Mouse (Mus musculus) kidney, embryonic 15.5 days (tissue): ENCODE measurements around the gene Hmga1b. TPM values are rescaled to one million over a fixed set of nuclear protein-coding genes. Genes with fewer than 3 reads are reported as not detected.
A peak's percentile ranks its signal among the peaks of the same experiment; 100 is the strongest.
"Not testable (repeated sequence)": the region's sequence is repeated elsewhere in the genome, so short reads cannot be mapped to it uniquely, and the experiment has no call there.

Experiments
- ATAC-seq: fragments of 200-750 bp; cut with Nextera tagmentation; replicated peaks from 2 replicates; pipeline ENCODE4 v1.8.0; 2017; ENCODE audit warnings: moderate TSS enrichment; ENCODE audit not compliant: low FRiP score
- H3K27ac ChIP-seq: fragments of 300-500 bp; sonication (generic); 2 replicates; pipeline ENCODE4 v1.5.1; 2015; ENCODE audit warnings: mild to moderate bottlenecking, inconsistent platforms
- H3K27me3 ChIP-seq: fragments of 300-500 bp; sonication (generic); 2 replicates; pipeline ENCODE4 v1.6.1; 2015; ENCODE audit warnings: inconsistent platforms
- H3K36me3 ChIP-seq: fragments of 300-500 bp; sonication (generic); 2 replicates; pipeline ENCODE4 v1.6.1; 2015; ENCODE audit warnings: inconsistent platforms
- H3K4me1 ChIP-seq: fragments of 300-500 bp; sonication (generic); 2 replicates; pipeline ENCODE4 v1.6.1; 2015; ENCODE audit warnings: inconsistent platforms
- H3K4me2 ChIP-seq: fragments of 300-500 bp; sonication (generic); 2 replicates; pipeline ENCODE4 v1.6.1; 2015; ENCODE audit warnings: moderate library complexity, mild to moderate bottlenecking, inconsistent platforms
- H3K4me3 ChIP-seq: fragments of 300-500 bp; sonication (generic); replicated peaks from 2 replicates; pipeline ENCODE4 v1.5.1; 2015; ENCODE audit warnings: mild to moderate bottlenecking, inconsistent platforms
- H3K9ac ChIP-seq: fragments of 300-500 bp; sonication (generic); 2 replicates; pipeline ENCODE4 v1.6.1; 2015; ENCODE audit warnings: mild to moderate bottlenecking, inconsistent platforms
- H3K9me3 ChIP-seq: fragments of 300-500 bp; sonication (generic); replicated peaks from 2 replicates; pipeline ENCODE4 v1.6.1; 2016; ENCODE audit warnings: inconsistent platforms
- WGBS: fragments of 180-500 bp; shearing (Covaris S2); methylation state at CpG from one replicate; pipeline ENCODE4 v1.1.7; 2015; ENCODE audit warnings: mixed read lengths; 5-methylcytosine and 5-hydroxymethylcytosine counted together
- polyA plus RNA-seq: library from polyadenylated mRNA; unstranded; fragments of >200 nt; fragmentation: Nextera tagmentation; extraction: Ambion mirVana; gene quantifications from 2 replicates; pipeline ENCODE4 v1.2.1, GENCODE M21; 2015

Gene Hmga1b
- polyA plus RNA-seq, 1 experiment from 2014 or later: 3.8 TPM

DNA sequence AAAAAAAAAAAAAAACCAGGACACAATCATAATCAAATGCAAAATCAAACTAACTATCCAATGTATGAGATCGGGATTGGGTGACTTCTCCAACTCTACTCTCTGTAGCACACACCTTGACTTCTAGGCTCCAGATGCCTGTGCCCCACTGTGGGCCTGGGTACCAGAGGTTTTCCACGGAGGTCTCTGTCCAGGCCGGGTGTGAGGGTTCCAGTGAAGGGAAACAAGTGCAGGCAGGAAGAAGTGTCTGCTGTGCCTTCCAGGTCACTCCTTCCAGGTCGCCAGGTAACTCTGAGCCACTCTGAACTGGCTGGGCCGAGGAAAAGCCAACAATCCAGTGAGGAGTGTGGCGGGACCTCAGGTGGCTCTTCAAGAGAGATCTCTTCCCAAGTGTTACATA, 26.2 kb upstream of the Hmga1b start:
- Histone ChIP-seq H3K4me2 (no peak overlapping the region), H3K9ac (no peak overlapping the region), H3K9me3 (no peaks in the 10 kb centered on the region), H3K27me3 (no peaks in the 10 kb centered on the region), H3K4me3 (no peak overlapping the region), H3K36me3 (no peaks in the 10 kb centered on the region), H3K4me1 (0 out of 2 replicates have a peak, but pooled peaks cover 6% of the 10 kb centered on the region), H3K27ac (no peak overlapping the region)
- 79% methylated on average over 6 of the region's 6 CpGs for WGBS
- no peak for ATAC-seq

DNA sequence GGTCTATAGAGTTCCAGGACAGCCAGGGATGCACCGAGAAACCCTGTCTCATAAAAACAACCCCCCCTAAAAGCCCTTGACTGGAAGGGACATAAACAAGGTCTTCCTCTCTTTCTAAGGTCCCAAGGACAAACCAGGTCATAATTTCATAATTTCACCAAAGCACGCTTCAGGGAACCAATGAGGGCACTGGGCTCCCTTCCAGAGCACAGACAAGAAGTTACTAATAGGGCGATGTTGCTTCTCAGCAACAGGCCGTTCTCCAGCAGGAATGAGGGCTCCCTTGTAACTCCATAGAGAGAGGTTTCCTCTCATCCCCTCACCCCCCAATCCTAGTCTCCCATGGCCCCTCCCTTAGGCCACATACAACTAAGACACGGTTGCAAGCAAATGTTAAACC, 21.6 kb upstream of the Hmga1b start:
- Histone ChIP-seq H3K9me3 (no peaks in the 10 kb centered on the region), H3K27me3 (no peaks in the 10 kb centered on the region), H3K4me1 (no peaks in the 10 kb centered on the region), H3K27ac (no peak overlapping the region), H3K9ac (no peak overlapping the region), H3K36me3 (no peaks in the 10 kb centered on the region), H3K4me3 (no peak overlapping the region), H3K4me2 (no peak overlapping the region)
- no peak for ATAC-seq
- WGBS: 91% methylated on average over 5 of the region's 5 CpGs

DNA sequence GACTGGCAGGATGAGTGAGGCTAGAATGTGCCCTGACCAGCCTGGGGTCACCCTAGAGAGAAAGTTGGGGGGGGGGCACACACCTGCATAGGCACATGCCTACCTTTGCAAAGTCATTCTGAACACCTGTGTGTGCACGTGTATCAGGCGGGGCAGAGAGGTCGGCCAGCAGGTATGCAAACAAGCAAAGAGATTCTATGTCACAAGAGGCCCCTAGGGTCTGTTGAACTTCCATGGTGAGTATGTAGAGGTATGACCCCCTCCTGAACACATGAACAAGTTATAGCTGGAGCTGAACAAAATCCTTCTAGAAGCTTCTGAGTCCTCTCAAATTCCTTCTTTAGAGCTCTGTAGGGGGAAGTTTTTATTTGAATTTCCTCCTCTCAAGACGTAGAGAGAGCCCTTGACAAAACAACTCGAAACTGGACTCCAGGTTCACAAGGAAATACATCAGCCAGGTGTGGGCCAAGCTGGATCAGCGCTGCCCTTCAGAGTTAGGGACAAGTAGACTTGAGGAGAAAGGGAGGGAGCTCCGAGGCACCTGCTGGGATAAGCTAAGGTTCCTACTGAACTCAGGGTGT, 18.4 kb upstream of the Hmga1b start:
- Histone ChIP-seq H3K4me2 (no peak overlapping the region), H3K4me3 (no peak overlapping the region), H3K27ac (no peak overlapping the region), H3K9me3 (no peaks in the 10 kb centered on the region), H3K27me3 (no peaks in the 10 kb centered on the region), H3K4me1 (no peaks in the 10 kb centered on the region), H3K9ac (no peak overlapping the region), H3K36me3 (no peaks in the 10 kb centered on the region)
- no peak for ATAC-seq
- WGBS: 72% methylated on average over 7 of the region's 7 CpGs

- ATAC-seq: no peak
- 71% methylated on average over 4 of the region's 4 CpGs for WGBS
- no peak overlapping the region for H3K9ac ChIP-seq
- H3K27ac ChIP-seq: no peak overlapping the region
- H3K4me1 ChIP-seq: no peaks in the 10 kb centered on the region
- H3K27me3 ChIP-seq: no peaks in the 10 kb centered on the region
- H3K9me3 ChIP-seq: no peaks in the 10 kb centered on the region
- H3K4me3 ChIP-seq: no peak overlapping the region
- H3K36me3 ChIP-seq: no peaks in the 10 kb centered on the region
- no peak overlapping the region for H3K4me2 ChIP-seq
Measured at GRCm38 (mm10) chr11:120747974-120748373, 14.6 kb upstream of the Hmga1b start.

DNA sequence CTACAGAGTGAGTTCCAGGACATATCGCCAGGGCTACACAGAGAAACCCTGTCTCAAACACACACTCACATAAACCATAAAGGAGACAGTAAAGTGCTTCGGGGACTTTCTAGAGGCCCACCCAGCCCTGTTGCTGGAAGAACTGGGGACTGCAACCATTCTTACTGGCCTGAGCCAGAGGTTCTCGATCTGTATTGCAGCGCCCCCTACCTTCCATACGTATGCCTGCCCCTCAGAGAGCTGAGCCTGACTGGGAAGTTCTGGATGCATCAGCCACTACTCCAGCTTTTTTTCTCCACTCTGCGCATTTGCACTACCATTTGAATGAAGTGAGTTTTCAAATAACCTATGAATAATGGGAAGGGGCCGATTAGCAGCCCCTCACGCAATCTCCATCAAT, 13.2 kb upstream of the Hmga1b start:
- no peak overlapping the region for H3K9ac ChIP-seq
- ATAC-seq: no peak
- no peak overlapping the region for H3K27ac ChIP-seq
- H3K4me1 ChIP-seq: no peaks in the 10 kb centered on the region
- no peak overlapping the region for H3K4me2 ChIP-seq
- H3K27me3 ChIP-seq: no peaks in the 10 kb centered on the region
- no peaks in the 10 kb centered on the region for H3K9me3 ChIP-seq
- H3K4me3 ChIP-seq: no peak overlapping the region
- 66% methylated on average over 8 of the region's 8 CpGs for WGBS
- no peaks in the 10 kb centered on the region for H3K36me3 ChIP-seq

- H3K27me3 ChIP-seq: no peaks in the 10 kb centered on the region
- H3K36me3 ChIP-seq: no peaks in the 10 kb centered on the region
- no peak overlapping the region for H3K4me3 ChIP-seq
- no peak for ATAC-seq
- H3K4me1 ChIP-seq: no peaks in the 10 kb centered on the region
- peaks cover 1% of the 10 kb centered on the region; the same call in 1 of the 2 replicates for H3K9me3 ChIP-seq
- no peak overlapping the region for H3K9ac ChIP-seq
- H3K4me2 ChIP-seq: no peak overlapping the region
- no peak overlapping the region for H3K27ac ChIP-seq
- 56% methylated on average over 4 of the region's 4 CpGs for WGBS
Measured at GRCm38 (mm10) chr11:120751606-120752005, 11.0 kb upstream of the Hmga1b start.

DNA sequence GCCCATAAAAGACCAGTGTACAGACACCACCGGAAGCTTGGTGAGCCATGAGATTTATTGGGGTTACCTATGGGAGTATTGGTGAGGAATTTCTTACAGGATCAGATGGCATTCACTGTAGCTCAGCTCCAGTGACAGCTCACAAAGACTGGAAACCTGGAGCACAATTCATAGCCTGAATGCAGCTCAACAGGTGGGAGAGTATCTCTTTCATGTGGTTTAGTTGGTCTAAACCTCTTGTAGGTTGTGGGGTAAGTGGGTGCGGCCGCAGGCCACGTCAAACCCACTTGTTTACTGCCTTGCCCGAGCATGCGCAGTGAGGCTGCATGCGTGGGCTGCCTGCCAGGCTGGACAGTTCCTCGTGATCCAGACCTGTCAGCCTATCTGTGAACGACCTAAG, 2.4 kb upstream of the Hmga1b start:
- Histone ChIP-seq H3K4me2 (no peak overlapping the region), H3K9me3 (peaks cover 21% of the 10 kb centered on the region), H3K9ac (no peak overlapping the region), H3K27ac (no peak overlapping the region), H3K36me3 (no peaks in the 10 kb centered on the region), H3K4me1 (peaks cover 6% of the 10 kb centered on the region; the same call in 1 of the 2 replicates), H3K27me3 (peaks cover 5% of the 10 kb centered on the region; the same call in 1 of the 2 replicates), H3K4me3 (no peak overlapping the region)
- no peak for ATAC-seq
- whole genome bisulfite sequencing: 60% methylated on average over 9 of the region's 9 CpGs

DNA sequence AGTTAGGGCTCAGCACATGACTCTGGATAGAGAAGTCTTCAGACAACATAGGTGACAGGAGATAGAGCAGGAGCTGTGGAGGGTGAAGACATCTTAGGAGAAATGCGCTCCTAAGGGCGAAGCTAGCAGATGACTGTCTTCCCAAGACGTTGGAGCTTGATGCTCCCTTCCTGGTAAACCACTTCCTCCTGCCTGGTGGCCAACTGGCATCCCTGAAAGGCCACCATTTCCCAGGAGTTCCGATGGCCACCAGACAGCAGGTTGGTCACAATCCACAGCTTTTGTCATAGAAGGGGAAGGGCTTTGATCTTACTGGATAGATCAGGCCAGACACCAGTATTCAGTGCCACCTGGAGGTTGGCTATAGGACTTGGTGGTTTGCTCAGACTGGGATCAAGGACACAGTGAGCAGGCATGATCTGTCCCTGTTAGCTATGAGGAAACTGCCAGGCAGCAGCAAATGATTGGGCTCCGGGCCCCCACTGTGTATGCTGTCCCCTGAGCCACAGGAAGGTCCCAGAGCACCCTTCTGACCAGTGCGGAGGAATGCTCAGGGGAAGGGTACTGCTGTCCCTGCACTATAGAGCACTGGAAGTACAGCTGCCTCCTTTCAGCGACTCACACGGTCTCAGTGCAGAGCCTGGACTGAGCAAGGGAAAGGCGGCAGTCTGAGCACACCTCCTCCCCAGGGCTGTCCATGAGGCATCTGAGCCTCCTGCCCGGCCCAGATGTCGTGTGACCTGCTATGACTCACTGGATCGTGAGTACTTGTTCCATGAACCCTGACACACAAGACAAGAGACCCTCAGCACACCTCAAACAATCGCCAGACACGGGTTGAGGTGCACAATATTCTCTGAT, 553 bp upstream of the Hmga1b start:
- Histone ChIP-seq H3K27ac (no peak overlapping the region), H3K4me3 (no peak overlapping the region), H3K9me3 (peaks cover 15% of the 10 kb centered on the region), H3K36me3 (no peaks in the 10 kb centered on the region), H3K4me1 (peaks cover 6% of the 10 kb centered on the region; the same call in 1 of the 2 replicates), H3K27me3 (peaks cover 5% of the 10 kb centered on the region; the same call in 1 of the 2 replicates), H3K4me2 (peak overlapping the region; percentile 47; the same call in 1 of the 2 replicates), H3K9ac (no peak overlapping the region)
- WGBS: 66% methylated on average over 14 of the region's 14 CpGs
- ATAC-seq: no peak

DNA sequence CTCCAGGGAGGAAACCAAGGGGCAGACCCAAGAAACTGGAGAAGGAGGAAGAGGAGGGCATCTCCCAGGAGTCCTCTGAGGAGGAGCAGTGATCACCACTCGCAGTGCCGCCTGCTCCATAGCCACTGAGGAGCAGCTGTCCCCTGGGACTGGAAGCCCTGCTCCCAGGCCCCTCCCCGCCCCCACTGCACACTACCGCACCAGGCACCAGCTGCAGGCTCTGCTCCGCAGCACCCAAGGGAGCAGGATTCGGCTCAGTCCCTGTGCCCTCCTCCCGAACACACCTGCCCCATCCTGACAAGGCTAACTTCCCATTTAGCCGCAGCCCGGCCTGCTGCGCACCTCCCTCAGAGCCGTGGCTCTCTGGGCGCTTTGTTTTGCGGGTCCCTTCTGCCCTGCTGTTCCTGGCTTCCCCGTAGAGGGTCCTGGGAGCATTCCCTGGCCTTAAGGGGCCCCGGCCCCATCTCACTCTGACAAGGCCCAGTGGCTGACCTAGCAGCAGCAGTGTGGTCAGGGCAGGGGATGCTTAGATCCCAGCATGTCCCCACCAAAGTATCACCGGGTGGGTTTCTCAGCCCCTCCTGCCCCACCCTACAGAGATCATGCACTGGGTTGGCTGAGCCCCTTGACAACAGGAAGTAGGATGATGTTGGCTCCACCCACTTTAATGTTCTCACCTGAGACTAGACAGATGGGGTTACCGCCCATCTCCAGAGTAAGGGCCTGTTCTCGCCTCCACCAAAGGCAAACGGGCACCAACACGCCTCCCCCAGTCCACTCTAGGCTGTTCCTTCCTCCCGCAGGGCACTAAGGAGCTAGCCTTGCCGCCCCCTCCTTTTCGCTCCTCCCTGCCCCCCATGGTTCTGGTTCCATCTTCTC, 766 bp downstream of the Hmga1b start:
- H3K9ac ChIP-seq, H3K4me1 ChIP-seq, H3K9me3 ChIP-seq, H3K27me3 ChIP-seq, H3K27ac ChIP-seq, H3K36me3 ChIP-seq: not testable (repeated sequence)
- ATAC-seq: peak; percentile 61; the same call in 1 of the 2 replicates
- WGBS: 12% methylated on average over 5 of the region's 23 CpGs
- Histone ChIP-seq H3K4me3 (0 out of 2 replicates have a peak overlapping the region, but pooled peaks have one; percentile 2), H3K4me2 (peak overlapping the region; percentile 47)

DNA sequence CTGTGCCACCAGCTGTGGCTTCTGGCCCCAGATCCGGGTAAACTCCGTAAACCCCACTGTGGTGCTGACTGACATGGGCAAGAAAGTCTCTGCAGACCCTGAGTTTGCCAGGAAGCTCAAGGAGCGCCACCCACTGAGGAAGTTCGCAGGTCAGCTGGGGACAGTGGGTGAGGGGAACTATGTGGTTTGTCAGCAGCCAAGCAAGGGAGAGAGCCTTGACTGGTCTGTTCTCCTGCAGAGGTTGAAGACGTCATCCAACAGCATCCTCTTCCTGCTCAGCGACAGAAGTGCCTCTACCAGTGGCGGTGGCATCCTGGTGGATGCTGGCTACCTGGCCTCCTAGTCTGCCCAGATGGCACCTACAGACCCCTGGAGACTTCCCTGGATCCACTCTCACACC, 4.4 kb downstream of the Hmga1b start:
- 69% methylated on average over 3 of the region's 7 CpGs for WGBS
- H3K27ac ChIP-seq, H3K27me3 ChIP-seq, ATAC-seq, H3K4me2 ChIP-seq, H3K9me3 ChIP-seq, H3K36me3 ChIP-seq, H3K4me3 ChIP-seq, H3K4me1 ChIP-seq, H3K9ac ChIP-seq: not testable (repeated sequence)

GRCm38 (mm10) chr11:120768206-120768605, 5.6 kb downstream of the Hmga1b start:
- Histone ChIP-seq H3K4me2 (no peak overlapping the region), H3K27ac (no peak overlapping the region), H3K27me3 (peaks cover 5% of the 10 kb centered on the region; the same call in 1 of the 2 replicates), H3K36me3 (no peaks in the 10 kb centered on the region), H3K9ac (no peak overlapping the region), H3K9me3 (no peaks in the 10 kb centered on the region), H3K4me3 (no peak overlapping the region), H3K4me1 (0 out of 2 replicates have a peak, but pooled peaks cover 2% of the 10 kb centered on the region)
- no peak; the same call in 1 of the 2 replicates for ATAC-seq
- WGBS: 25% methylated on average over 1 of the region's 1 CpGs

GRCm38 (mm10) chr11:120772749-120773148, 10.2 kb downstream of the Hmga1b start:
- no peak overlapping the region for H3K9ac ChIP-seq
- WGBS: 76% methylated on average over 3 of the region's 3 CpGs
- H3K36me3 ChIP-seq: no peaks in the 10 kb centered on the region
- H3K27me3 ChIP-seq: no peaks in the 10 kb centered on the region; the same call in 1 of the 2 replicates
- no peak overlapping the region for H3K4me2 ChIP-seq
- H3K4me3 ChIP-seq: no peak overlapping the region
- ATAC-seq: no peak
- H3K4me1 ChIP-seq: peaks cover 13% of the 10 kb centered on the region; the same call in 1 of the 2 replicates
- no peak overlapping the region for H3K27ac ChIP-seq
- no peaks in the 10 kb centered on the region for H3K9me3 ChIP-seq
